Mouse (Mus musculus) testis, adult 2 months (tissue): ENCODE measurements at regions not wholly inside any gene's neighbourhood (a gene's known extent, or its start where the extent isn't known, plus 50 kb on each side); places are given as distances from the start of the nearest gene placed in this dataset.

Experiments
- CTCF ChIP-seq: fragments of 200-500 bp; IDR thresholded peaks from 2 replicates; pipeline ENCODE4 v1.5.1; 2012; ENCODE audit warnings: low read depth, mild to moderate bottlenecking, inconsistent platforms, low read length, moderate library complexity; ENCODE audit not compliant: control insufficient read depth, insufficient read depth, insufficient replicate concordance
- POLR2A ChIP-seq: fragments of 200-500 bp; IDR thresholded peaks from 2 replicates; pipeline ENCODE4 v1.6.1; 2012; ENCODE audit warnings: low read depth, mild to moderate bottlenecking, inconsistent platforms, low read length, moderate library complexity; ENCODE audit not compliant: control insufficient read depth

DNA sequence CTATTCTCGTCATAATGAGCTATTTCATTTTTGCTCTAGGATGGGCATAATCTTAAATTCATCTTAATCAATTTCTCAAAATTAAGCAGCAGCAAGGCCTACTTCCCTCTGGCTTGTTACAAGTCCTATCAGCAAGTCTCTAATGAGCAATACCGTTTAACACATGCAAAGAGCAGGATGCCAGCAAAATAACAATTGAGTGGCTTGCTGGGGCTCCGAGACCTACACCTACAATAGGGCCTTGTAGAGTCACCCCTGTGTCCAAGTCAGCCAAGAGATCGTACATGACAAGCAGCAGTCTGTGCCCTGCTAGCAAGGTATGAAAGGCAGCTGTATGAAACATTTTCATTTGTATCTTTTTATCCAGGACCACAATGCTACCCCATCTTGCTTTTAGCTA is 169.7 kb upstream of the Phyhipl start:
- TF ChIP-seq CTCF (no peak), POLR2A (no peak)
